Comparison of ENCODE assay signal across 9 mouse cellular contexts in the genomic region with DNA sequence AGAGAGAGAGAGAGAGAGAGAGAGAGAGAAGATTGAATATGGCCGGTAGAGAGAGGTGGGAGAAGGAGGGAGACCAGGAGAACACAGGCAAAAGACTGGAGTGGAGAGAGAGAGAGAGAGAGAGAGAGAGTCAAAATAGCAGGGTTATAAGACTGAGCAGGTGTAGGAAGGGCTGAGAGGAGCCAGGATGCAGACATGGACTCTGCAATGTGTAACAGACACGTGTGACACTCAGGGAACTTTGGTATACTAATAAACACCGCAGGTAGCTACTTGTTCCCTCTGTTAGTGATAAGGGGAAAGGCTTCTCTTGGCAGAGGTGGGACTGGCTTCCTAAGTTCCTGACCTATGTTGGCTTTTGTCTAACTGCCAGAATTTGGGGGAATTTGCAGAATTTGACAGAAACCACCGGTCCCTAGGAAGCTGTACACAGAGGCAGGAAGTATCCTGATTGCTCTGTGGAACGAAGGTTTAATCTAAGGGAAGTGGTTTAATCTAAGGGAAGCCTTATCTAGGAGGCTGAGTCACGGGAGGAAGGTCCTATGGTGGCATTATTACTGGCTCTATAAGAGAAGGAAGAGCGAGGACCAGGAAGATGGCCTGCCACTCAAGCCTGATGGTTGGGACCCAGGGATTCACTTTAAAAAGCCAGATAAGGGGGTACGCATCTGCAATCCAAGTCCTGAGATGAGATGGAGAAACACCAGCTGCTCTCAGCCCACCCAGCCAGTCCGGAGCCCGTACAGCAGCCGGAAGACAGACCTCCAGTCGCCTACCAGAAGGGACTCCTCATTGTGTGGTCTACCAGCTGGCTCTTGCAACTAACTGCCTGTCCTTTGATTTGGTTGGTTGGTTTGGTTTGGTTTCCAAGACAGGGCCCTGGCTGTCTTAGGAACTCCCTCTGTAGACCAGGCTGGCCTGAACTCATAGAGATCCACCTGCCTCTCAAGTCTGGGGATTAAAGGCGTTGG. TPM values are rescaled to one million over a fixed set of nuclear protein-coding genes. Genes with fewer than 3 reads are reported as not detected.
A peak's percentile ranks its signal among the peaks of the same experiment; 100 is the strongest.
DNase-seq lines count a peak whose midpoint lies in the region; ATAC-seq and TF ChIP-seq lines count a peak whose summit lies in the region.
"Had no signal": no experiment of that assay in that cellular context is flagged by ENCODE, and none has a peak within 500 bp of the region (broad histone marks: within the 10 kb centered on the region; RNA-seq: fewer than 3 reads in every experiment).

No protein-coding gene starts in this region.

- TF ChIP-seq CTCF in ES-Bruce4 (IDR thresholded peaks at IDR 0.05; ENCODE audit: low read depth, low read length): no peak
- no peak for TF ChIP-seq CTCF in cortical plate, adult 2 months (IDR thresholded peaks at IDR 0.05; ENCODE audit: extremely low read depth, insufficient read depth, low read length)
- TF ChIP-seq CTCF in liver, embryonic 14.5 days (IDR thresholded peaks at IDR 0.05; ENCODE audit: low read depth): no peak

- H3K9me3 ChIP-seq in ES-Bruce4 (replicated peaks; ENCODE audit: control insufficient read depth, insufficient read depth, low read length, poor library complexity, severe bottlenecking): no peaks in the 10 kb centered on the region
- no peaks in the 10 kb centered on the region for H3K9me3 ChIP-seq in hindbrain, embryonic 13.5 days
- H3K9me3 ChIP-seq in liver, embryonic 14.5 days (ENCODE audit: control insufficient read depth, low read length): no peaks in the 10 kb centered on the region
- H3K9me3 ChIP-seq in stomach, embryonic 15.5 days: no peaks in the 10 kb centered on the region

- TF ChIP-seq EP300 in ES-Bruce4 (IDR thresholded peaks at IDR 0.05; ENCODE audit: insufficient read depth, low read depth, low read length): no peak
- TF ChIP-seq EP300 in liver, embryonic 14.5 days (IDR thresholded peaks at IDR 0.05; ENCODE audit: low read depth): no peak

- ATAC-seq in hindbrain, embryonic 13.5 days (ENCODE audit: low FRiP score): peak; percentile 17; the same call in 1 of the 2 replicates
- no peak for ATAC-seq in liver, embryonic 14.5 days (ENCODE audit: insufficient read depth)
- no peak for ATAC-seq in stomach, embryonic 15.5 days (ENCODE audit: insufficient read depth, low FRiP score, low read depth)

- TF ChIP-seq POLR2A in ES-Bruce4 (IDR thresholded peaks at IDR 0.05; ENCODE audit: insufficient read depth, low read length): no peak
- TF ChIP-seq POLR2A in cortical plate, adult 2 months (IDR thresholded peaks at IDR 0.05; ENCODE audit: extremely low read depth, insufficient read depth, low read length): no peak

- peak overlapping the region; percentile 65 for H3K4me2 ChIP-seq in hindbrain, embryonic 13.5 days
- H3K4me2 ChIP-seq in liver, embryonic 14.5 days (ENCODE audit: low read depth): peak overlapping the region; percentile 67
- H3K4me2 ChIP-seq in stomach, embryonic 15.5 days: peak overlapping the region; percentile 65

- no peaks in the 10 kb centered on the region for H3K27me3 ChIP-seq in ES-Bruce4 (ENCODE audit: control insufficient read depth, insufficient read depth, low read length, poor library complexity, severe bottlenecking)
- no peaks in the 10 kb centered on the region for H3K27me3 ChIP-seq in hindbrain, embryonic 13.5 days
- no peaks in the 10 kb centered on the region; the same call in 1 of the 2 replicates for H3K27me3 ChIP-seq in liver, embryonic 14.5 days (ENCODE audit: control insufficient read depth, insufficient read depth, low read length)
- H3K27me3 ChIP-seq in stomach, embryonic 15.5 days (replicated peaks): no peaks in the 10 kb centered on the region

- H3K36me3 ChIP-seq in ES-Bruce4 (ENCODE audit: control insufficient read depth, insufficient read depth, low read length, poor library complexity, severe bottlenecking): no peaks in the 10 kb centered on the region
- no peaks in the 10 kb centered on the region for H3K36me3 ChIP-seq in hindbrain, embryonic 13.5 days
- no peaks in the 10 kb centered on the region for H3K36me3 ChIP-seq in liver, embryonic 14.5 days (replicated peaks; ENCODE audit: control insufficient read depth, insufficient read depth, low read depth)
- H3K36me3 ChIP-seq in stomach, embryonic 15.5 days: no peaks in the 10 kb centered on the region

- no peak overlapping the region for H3K9ac ChIP-seq in ES-Bruce4 (ENCODE audit: low read depth, poor library complexity, severe bottlenecking)
- H3K9ac ChIP-seq in hindbrain, embryonic 13.5 days: peak overlapping the region; percentile 73; the same call in 1 of the 2 replicates
- no peak overlapping the region for H3K9ac ChIP-seq in liver, embryonic 14.5 days (replicated peaks)
- H3K9ac ChIP-seq in stomach, embryonic 15.5 days: no peak overlapping the region; the same call in 1 of the 2 replicates

- peak overlapping the region; percentile 78 for H3K27ac ChIP-seq in ES-Bruce4 (ENCODE audit: insufficient read depth, low read length)
- H3K27ac ChIP-seq in cortical plate, adult 2 months (ENCODE audit: insufficient read depth, low read length): no peak overlapping the region
- peak overlapping the region; percentile 77 for H3K27ac ChIP-seq in hindbrain, embryonic 13.5 days
- H3K27ac ChIP-seq in liver, embryonic 14.5 days: no peak overlapping the region
- peak overlapping the region; percentile 53 for H3K27ac ChIP-seq in stomach, embryonic 15.5 days
- H3K27ac ChIP-seq: macrophage had no signal

- 64% methylated on average over 13 of the region's 13 CpGs for WGBS in hindbrain, embryonic 13.5 days
- 35% methylated on average over 13 of the region's 13 CpGs for WGBS in liver, embryonic 14.5 days (ENCODE audit: insufficient replicate concordance)
- 39% methylated on average over 13 of the region's 13 CpGs for WGBS in stomach, embryonic 15.5 days

- peaks cover 8% of the 10 kb centered on the region for H3K4me1 ChIP-seq in ES-Bruce4 (ENCODE audit: control insufficient read depth, insufficient read depth, low read length)
- peaks cover 2% of the 10 kb centered on the region; the same call in 1 of the 2 replicates for H3K4me1 ChIP-seq in cortical plate, adult 2 months (ENCODE audit: control insufficient read depth, insufficient read depth, low read length)
- H3K4me1 ChIP-seq in hindbrain, embryonic 13.5 days (replicated peaks): peaks cover 11% of the 10 kb centered on the region
- H3K4me1 ChIP-seq in liver, embryonic 14.5 days (replicated peaks; ENCODE audit: control insufficient read depth in 2 of 2, insufficient read depth in 2 of 2, low read length in 1 of 2): peaks cover 0 to 21% of the 10 kb centered on the region in 2 experiments; a peak in 3 of 4 replicates
- H3K4me1 ChIP-seq in stomach, embryonic 15.5 days: peaks cover 19% of the 10 kb centered on the region

- DNase-seq in liver, embryonic 14.5 days (ENCODE audit: low read depth in 3 of 3, low spot score in 3 of 3): no peak
- no peak for DNase-seq in cerebellum, adult 8-10 months
- no peak for DNase-seq in cerebellum, postnatal 14 days
- DNase-seq in T-cell, adult 2 months (ENCODE audit: low spot score): no peak

- no peak overlapping the region for H3K4me3 ChIP-seq in ES-Bruce4 (ENCODE audit: low read depth, low read length)
- H3K4me3 ChIP-seq in cortical plate, adult 2 months (ENCODE audit: insufficient read depth, low read length): peak overlapping the region; percentile 24; the same call in 1 of the 2 replicates
- H3K4me3 ChIP-seq in hindbrain, embryonic 13.5 days: peak overlapping the region; percentile 45
- H3K4me3 ChIP-seq in liver, embryonic 14.5 days (ENCODE audit: insufficient read depth in 1 of 2, low read depth in 2 of 2, low read length in 2 of 2): no peak overlapping the region
- no peak overlapping the region for H3K4me3 ChIP-seq in stomach, embryonic 15.5 days (replicated peaks)

RNA-seq across cellular contexts. Expression of gene Mymx, which starts 27.3 kb away (rescaled TPM):
- polyA plus RNA-seq in ES-Bruce4 (2011; ENCODE audit: insufficient read depth, insufficient read length, low read depth, missing spikeins): 19.2 and 22.6 TPM in 2 replicates
- polyA plus RNA-seq in cortical plate, adult 2 months (2012; rRNA removed): not detected in 2 replicates
- 0.47 and 0.67 TPM in 2 replicates for polyA plus RNA-seq in hindbrain, embryonic 13.5 days (2015; fragmentation: Nextera tagmentation; extraction: Ambion mirVana)
- 0.10 TPM in 1 of 2 replicates, not detected in the other for polyA plus RNA-seq in liver, embryonic 14.5 days (2012; rRNA removed)
- polyA plus RNA-seq in liver, embryonic 14.5 days (2014; fragmentation: Nextera tagmentation; extraction: Ambion mirVana): not detected in 2 replicates
- polyA plus RNA-seq in stomach, embryonic 15.5 days (2015; fragmentation: Nextera tagmentation; extraction: Ambion mirVana): 0.40 and 1.3 TPM in 2 replicates
- polyA plus RNA-seq: macrophage had no signal

RNA-seq across cellular contexts. Expression of gene Slc29a1, which starts 29.8 kb away (rescaled TPM):
- polyA plus RNA-seq in ES-Bruce4 (2011; ENCODE audit: insufficient read depth, insufficient read length, low read depth, missing spikeins): 132 and 134 TPM in 2 replicates
- 35.9 and 37.6 TPM in 2 replicates for polyA plus RNA-seq in cortical plate, adult 2 months (2012; rRNA removed)
- polyA plus RNA-seq in hindbrain, embryonic 13.5 days (2015; fragmentation: Nextera tagmentation; extraction: Ambion mirVana): 33.7 and 38.2 TPM in 2 replicates
- polyA plus RNA-seq in liver, embryonic 14.5 days (2012; rRNA removed): 152 and 218 TPM in 2 replicates
- 177 and 188 TPM in 2 replicates for polyA plus RNA-seq in liver, embryonic 14.5 days (2014; fragmentation: Nextera tagmentation; extraction: Ambion mirVana)
- 83.4 and 88.9 TPM in 2 replicates for polyA plus RNA-seq in stomach, embryonic 15.5 days (2015; fragmentation: Nextera tagmentation; extraction: Ambion mirVana)

RNA-seq across cellular contexts. Expression of gene Capn11, which starts 30.0 kb away (rescaled TPM):
- polyA plus RNA-seq in ES-Bruce4 (2011; ENCODE audit: insufficient read depth, insufficient read length, low read depth, missing spikeins): 1.4 and 1.9 TPM in 2 replicates
- 0.21 and 2.1 TPM in 2 replicates for polyA plus RNA-seq in cortical plate, adult 2 months (2012; rRNA removed)
- 0.65 and 0.95 TPM in 2 replicates for polyA plus RNA-seq in hindbrain, embryonic 13.5 days (2015; fragmentation: Nextera tagmentation; extraction: Ambion mirVana)
- polyA plus RNA-seq in liver, embryonic 14.5 days (2012; rRNA removed): not detected in 2 replicates
- polyA plus RNA-seq in liver, embryonic 14.5 days (2014; fragmentation: Nextera tagmentation; extraction: Ambion mirVana): not detected in 2 replicates
- 0.26 and 0.41 TPM in 2 replicates for polyA plus RNA-seq in stomach, embryonic 15.5 days (2015; fragmentation: Nextera tagmentation; extraction: Ambion mirVana)

RNA-seq across cellular contexts. Expression of gene Hsp90ab1, which starts 56.1 kb away (rescaled TPM):
- polyA plus RNA-seq in ES-Bruce4 (2011; ENCODE audit: insufficient read depth, insufficient read length, low read depth, missing spikeins): 3,626 and 3,708 TPM in 2 replicates
- polyA plus RNA-seq in cortical plate, adult 2 months (2012; rRNA removed): 980 and 997 TPM in 2 replicates
- polyA plus RNA-seq in hindbrain, embryonic 13.5 days (2015; fragmentation: Nextera tagmentation; extraction: Ambion mirVana): 1,593 and 1,619 TPM in 2 replicates
- polyA plus RNA-seq in liver, embryonic 14.5 days (2012; rRNA removed): 287 and 369 TPM in 2 replicates
- 531 and 582 TPM in 2 replicates for polyA plus RNA-seq in liver, embryonic 14.5 days (2014; fragmentation: Nextera tagmentation; extraction: Ambion mirVana)
- polyA plus RNA-seq in stomach, embryonic 15.5 days (2015; fragmentation: Nextera tagmentation; extraction: Ambion mirVana): 1,532 and 1,551 TPM in 2 replicates

RNA-seq across cellular contexts. Expression of gene Mrpl14, which starts 57.0 kb away (rescaled TPM):
- 31.8 and 42.7 TPM in 2 replicates for polyA plus RNA-seq in ES-Bruce4 (2011; ENCODE audit: insufficient read depth, insufficient read length, low read depth, missing spikeins)
- polyA plus RNA-seq in cortical plate, adult 2 months (2012; rRNA removed): 57.1 and 63.8 TPM in 2 replicates
- polyA plus RNA-seq in hindbrain, embryonic 13.5 days (2015; fragmentation: Nextera tagmentation; extraction: Ambion mirVana): 121 and 122 TPM in 2 replicates
- polyA plus RNA-seq in liver, embryonic 14.5 days (2012; rRNA removed): 60.8 and 82.6 TPM in 2 replicates
- 142 and 148 TPM in 2 replicates for polyA plus RNA-seq in liver, embryonic 14.5 days (2014; fragmentation: Nextera tagmentation; extraction: Ambion mirVana)
- 145 and 154 TPM in 2 replicates for polyA plus RNA-seq in stomach, embryonic 15.5 days (2015; fragmentation: Nextera tagmentation; extraction: Ambion mirVana)

Comparison
In these comparisons a context has a peak if more than half of its experiments do, and no peak if none do; other contexts are left out.
1. H3K27ac ChIP-seq: peak in ES-Bruce4 (single experiment), hindbrain, embryonic 13.5 days (single experiment) and stomach, embryonic 15.5 days (single experiment); none in cortical plate, adult 2 months (single experiment) and liver, embryonic 14.5 days (single experiment).
2. H3K4me3 ChIP-seq: peak in cortical plate, adult 2 months (single experiment) and hindbrain, embryonic 13.5 days (single experiment); none in ES-Bruce4 (single experiment), liver, embryonic 14.5 days (0 of 2) and stomach, embryonic 15.5 days (single experiment).
3. Peak in every context shown above with its lines, with median percentiles within 50 percentile points of each other: H3K4me2 ChIP-seq.